12 mouse cellular contexts compared by ENCODE assay signal in genomic region chr2:163712473-163712872, GRCm38 (mm10). TPM values are rescaled to one million over a fixed set of nuclear protein-coding genes. Genes with fewer than 3 reads are reported as not detected.
DNase-seq lines count a peak whose midpoint lies in the region; ATAC-seq and TF ChIP-seq lines count a peak whose summit lies in the region.
"Had no signal": no experiment of that assay in that cellular context is flagged by ENCODE, and none has a peak within 500 bp of the region (broad histone marks: within the 10 kb centered on the region; RNA-seq: fewer than 3 reads in every experiment).

No protein-coding gene starts in this region.

- TF ChIP-seq POLR2A in thymus, adult 2 months (IDR thresholded peaks at IDR 0.05; ENCODE audit: control insufficient read depth, extremely low read depth, insufficient read depth, low read length, poor library complexity) = no peak

- H3K27ac ChIP-seq in heart, embryonic 10.5 days = peak overlapping the region; percentile 47
- peak overlapping the region; percentile 27; the same call in 1 of the 2 replicates for H3K27ac ChIP-seq in liver, embryonic 12.5 days
- peak overlapping the region; percentile 67; the same call in 1 of the 2 replicates for H3K27ac ChIP-seq in liver, embryonic 13.5 days
- H3K27ac ChIP-seq in thymus, adult 2 months (ENCODE audit: control insufficient read depth, insufficient read depth, low read length) = no peak overlapping the region
- H3K27ac ChIP-seq: liver, embryonic 14.5 days had no signal

- H3K4me2 ChIP-seq in liver, embryonic 12.5 days = no peak overlapping the region
- H3K4me2 ChIP-seq in liver, embryonic 13.5 days = no peak overlapping the region

- DNase-seq in heart, embryonic 10.5 days (ENCODE audit: low spot score) = no peak
- no peak for DNase-seq in heart, postnatal 14 days
- no peak for DNase-seq in liver
- DNase-seq in liver, embryonic 13.5 days = no peak
- DNase-seq in thymus, adult 2 months = peak; percentile 65
- DNase-seq in kidney, adult 18-20 months = no peak
- DNase-seq: layer of hippocampus, postnatal 36 days; midbrain, embryonic 14.5 days; spleen, adult 18-20 months had no signal

- 0 out of 2 replicates have a peak overlapping the region, but pooled peaks have one; percentile 5 for H3K9ac ChIP-seq in liver, embryonic 12.5 days
- H3K9ac ChIP-seq in liver, embryonic 13.5 days = 0 out of 2 replicates have a peak overlapping the region, but pooled peaks have one; percentile 29
- H3K9ac ChIP-seq: liver, embryonic 14.5 days had no signal

- ATAC-seq in liver, embryonic 12.5 days = 0 out of 2 replicates have a peak, but pooled peaks have one; percentile 35
- ATAC-seq in liver, embryonic 13.5 days (ENCODE audit: low read depth) = no peak
- ATAC-seq in cerebellum, adult (ENCODE audit: insufficient number of reproducible peaks, low FRiP score, low TSS enrichment) = no peak

- 53% methylated on average over 7 of the region's 7 CpGs for WGBS in heart, embryonic 10.5 days
- WGBS in liver, embryonic 12.5 days (ENCODE audit: insufficient replicate concordance) = 44% methylated on average over 7 of the region's 7 CpGs
- 36% methylated on average over 7 of the region's 7 CpGs for WGBS in liver, embryonic 13.5 days (ENCODE audit: insufficient replicate concordance)
- WGBS in thymus, adult 2 months = 26% methylated on average over 7 of the region's 7 CpGs

- peaks cover 56% of the 10 kb centered on the region for H3K4me1 ChIP-seq in heart, embryonic 10.5 days
- H3K4me1 ChIP-seq in liver, embryonic 12.5 days = peaks cover 61% of the 10 kb centered on the region
- H3K4me1 ChIP-seq in liver, embryonic 13.5 days (replicated peaks) = peaks cover 75% of the 10 kb centered on the region
- peaks cover 46% of the 10 kb centered on the region for H3K4me1 ChIP-seq in thymus, adult 2 months (replicated peaks; ENCODE audit: control insufficient read depth, insufficient read depth, low read length)

- no peaks in the 10 kb centered on the region for H3K27me3 ChIP-seq in heart, embryonic 10.5 days (ENCODE audit: insufficient read depth, poor library complexity, severe bottlenecking)
- no peaks in the 10 kb centered on the region for H3K27me3 ChIP-seq in liver, embryonic 12.5 days (replicated peaks)
- no peaks in the 10 kb centered on the region for H3K27me3 ChIP-seq in liver, embryonic 13.5 days
- H3K27me3 ChIP-seq in thymus, adult 2 months (ENCODE audit: control insufficient read depth, insufficient read depth, low read length) = no peaks in the 10 kb centered on the region

- H3K36me3 ChIP-seq in heart, embryonic 10.5 days = peaks cover 14% of the 10 kb centered on the region; the same call in 1 of the 2 replicates
- H3K36me3 ChIP-seq in liver, embryonic 12.5 days = peaks cover 20% of the 10 kb centered on the region
- peaks cover 14% of the 10 kb centered on the region; the same call in 1 of the 2 replicates for H3K36me3 ChIP-seq in liver, embryonic 13.5 days
- no peaks in the 10 kb centered on the region for H3K36me3 ChIP-seq in thymus, adult 2 months (ENCODE audit: control insufficient read depth, insufficient read depth, low read length)

- H3K9me3 ChIP-seq in heart, embryonic 10.5 days = no peaks in the 10 kb centered on the region
- no peaks in the 10 kb centered on the region for H3K9me3 ChIP-seq in liver, embryonic 12.5 days (replicated peaks)
- no peaks in the 10 kb centered on the region for H3K9me3 ChIP-seq in liver, embryonic 13.5 days (replicated peaks)

- H3K4me3 ChIP-seq in heart, embryonic 10.5 days = no peak overlapping the region
- H3K4me3 ChIP-seq in liver, embryonic 12.5 days = no peak overlapping the region
- H3K4me3 ChIP-seq in liver, embryonic 13.5 days (replicated peaks) = no peak overlapping the region
- no peak overlapping the region for H3K4me3 ChIP-seq in thymus, adult 2 months (ENCODE audit: control insufficient read depth, insufficient read depth, low read length)

- intact Hi-C loops in heart, postnatal 14 days (cut with DNase I) = no loop called here

- TF ChIP-seq CTCF in thymus, adult 2 months (IDR thresholded peaks at IDR 0.05; ENCODE audit: borderline replicate concordance, control insufficient read depth, extremely low read depth, insufficient read depth, low read length, poor library complexity) = no peak

RNA-seq across cellular contexts. Expression of gene Ada, which starts 37.6 kb away (rescaled TPM):
- polyA plus RNA-seq in heart, embryonic 10.5 days (2016; fragmentation: Nextera tagmentation; extraction: Ambion mirVana) = 5.1 and 8.2 TPM in 2 replicates
- 1 to 10 TPM; 1.2 to 3.2 TPM for total RNA-seq in heart, postnatal 14 days (2021)
- polyA plus RNA-seq in liver, embryonic 12.5 days (2016; fragmentation: Nextera tagmentation; extraction: Ambion mirVana) = 6.6 and 6.7 TPM in 2 replicates
- polyA plus RNA-seq in liver, embryonic 13.5 days (2015; fragmentation: Nextera tagmentation; extraction: Ambion mirVana) = 5.5 and 6.6 TPM in 2 replicates
- 46.8 and 51.1 TPM in 2 replicates for polyA plus RNA-seq in thymus, adult 2 months (2012; rRNA removed)

RNA-seq across cellular contexts. Expression of gene Pkig, which starts 54.3 kb away (rescaled TPM):
- polyA plus RNA-seq in heart, embryonic 10.5 days (2016; fragmentation: Nextera tagmentation; extraction: Ambion mirVana) = 226 and 259 TPM in 2 replicates
- 100 to 1,000 TPM; 183 to 188 TPM for total RNA-seq in heart, postnatal 14 days (2021)
- 133 and 134 TPM in 2 replicates for polyA plus RNA-seq in liver, embryonic 12.5 days (2016; fragmentation: Nextera tagmentation; extraction: Ambion mirVana)
- polyA plus RNA-seq in liver, embryonic 13.5 days (2015; fragmentation: Nextera tagmentation; extraction: Ambion mirVana) = 122 and 139 TPM in 2 replicates
- polyA plus RNA-seq in thymus, adult 2 months (2012; rRNA removed) = 56.7 and 64.7 TPM in 2 replicates
